Mouse (Mus musculus): ENCODE measurements around the gene Stpg4. TPM values are rescaled to one million over a fixed set of nuclear protein-coding genes. Genes with fewer than 3 reads are reported as not detected.

Gene Stpg4
- polyA plus RNA-seq, 1 experiment from 2014 or later, result 0.27 TPM

GRCm38 (mm10) chr17:87365268-87365667 lies 62.3 kb downstream of the Stpg4 start:
- Histone ChIP-seq H3K4me2 (no peak overlapping the region), H3K9me3 (no peaks in the 10 kb centered on the region), H3K36me3 (no peaks in the 10 kb centered on the region), H3K27ac (replicated peaks) (no peak overlapping the region), H3K4me1 (peaks cover 48% of the 10 kb centered on the region), H3K27me3 (replicated peaks) (no peaks in the 10 kb centered on the region), H3K4me3 (no peak overlapping the region), H3K9ac (no peak overlapping the region)
- WGBS, result 45% methylated on average over 8 of the region's 8 CpGs
- no peak for ATAC-seq (ENCODE audit: extremely low read depth, insufficient number of reproducible peaks, low FRiP score, low TSS enrichment)

GRCm38 (mm10) chr17:87364108-87364507 lies 63.4 kb downstream of the Stpg4 start:
- Histone ChIP-seq H3K9me3 (no peaks in the 10 kb centered on the region), H3K27ac (replicated peaks) (no peak overlapping the region), H3K27me3 (replicated peaks) (no peaks in the 10 kb centered on the region), H3K36me3 (no peaks in the 10 kb centered on the region), H3K9ac (no peak overlapping the region), H3K4me1 (peaks cover 40% of the 10 kb centered on the region), H3K4me3 (no peak overlapping the region), H3K4me2 (no peak overlapping the region)
- 82% methylated on average over 15 of the region's 15 CpGs for WGBS
- no peak for ATAC-seq (ENCODE audit: extremely low read depth, insufficient number of reproducible peaks, low FRiP score, low TSS enrichment)

GRCm38 (mm10) chr17:87361132-87361531 lies 66.4 kb downstream of the Stpg4 start:
- Histone ChIP-seq H3K4me3 (no peak overlapping the region), H3K27ac (replicated peaks) (no peak overlapping the region), H3K9me3 (no peaks in the 10 kb centered on the region), H3K36me3 (no peaks in the 10 kb centered on the region), H3K27me3 (replicated peaks) (no peaks in the 10 kb centered on the region), H3K9ac (no peak overlapping the region), H3K4me2 (no peak overlapping the region), H3K4me1 (peaks cover 11% of the 10 kb centered on the region)
- 49% methylated on average over 3 of the region's 3 CpGs for WGBS
- ATAC-seq (ENCODE audit: extremely low read depth, insufficient number of reproducible peaks, low FRiP score, low TSS enrichment), result no peak

GRCm38 (mm10) chr17:87357506-87357905 lies 70.0 kb downstream of the Stpg4 start:
- no peak for ATAC-seq (ENCODE audit: extremely low read depth, insufficient number of reproducible peaks, low FRiP score, low TSS enrichment)
- no peaks in the 10 kb centered on the region for H3K36me3 ChIP-seq
- no peak overlapping the region for H3K4me3 ChIP-seq
- no peak overlapping the region for H3K27ac ChIP-seq (replicated peaks)
- no peak overlapping the region for H3K9ac ChIP-seq
- WGBS, result 80% methylated on average over 9 of the region's 9 CpGs
- H3K4me1 ChIP-seq, result peaks cover 13% of the 10 kb centered on the region
- H3K27me3 ChIP-seq (replicated peaks), result no peaks in the 10 kb centered on the region
- no peak overlapping the region for H3K4me2 ChIP-seq
- H3K9me3 ChIP-seq, result no peaks in the 10 kb centered on the region

GRCm38 (mm10) chr17:87356261-87356660 lies 71.3 kb downstream of the Stpg4 start:
- H3K4me2 ChIP-seq, result no peak overlapping the region
- H3K27ac ChIP-seq (replicated peaks), result no peak overlapping the region
- ATAC-seq (ENCODE audit: extremely low read depth, insufficient number of reproducible peaks, low FRiP score, low TSS enrichment), result no peak
- 85% methylated on average over 5 of the region's 5 CpGs for whole genome bisulfite sequencing
- no peak overlapping the region for H3K9ac ChIP-seq
- peaks cover 26% of the 10 kb centered on the region for H3K4me1 ChIP-seq
- no peak overlapping the region for H3K4me3 ChIP-seq
- no peaks in the 10 kb centered on the region for H3K27me3 ChIP-seq (replicated peaks)
- H3K36me3 ChIP-seq, result no peaks in the 10 kb centered on the region
- no peaks in the 10 kb centered on the region for H3K9me3 ChIP-seq

GRCm38 (mm10) chr17:87355456-87355855 lies 72.1 kb downstream of the Stpg4 start:
- no peak overlapping the region for H3K9ac ChIP-seq
- H3K27me3 ChIP-seq (replicated peaks), result no peaks in the 10 kb centered on the region
- no peak overlapping the region for H3K4me2 ChIP-seq
- no peak overlapping the region for H3K27ac ChIP-seq (replicated peaks)
- H3K9me3 ChIP-seq, result no peaks in the 10 kb centered on the region
- H3K4me1 ChIP-seq, result peaks cover 34% of the 10 kb centered on the region
- ATAC-seq (ENCODE audit: extremely low read depth, insufficient number of reproducible peaks, low FRiP score, low TSS enrichment), result no peak
- WGBS, result 26% methylated on average over 8 of the region's 8 CpGs
- H3K36me3 ChIP-seq, result no peaks in the 10 kb centered on the region
- H3K4me3 ChIP-seq, result no peak overlapping the region

GRCm38 (mm10) chr17:87353745-87354320 lies 73.7 kb downstream of the Stpg4 start:
- Histone ChIP-seq H3K9me3 (no peaks in the 10 kb centered on the region), H3K36me3 (no peaks in the 10 kb centered on the region), H3K4me3 (no peak overlapping the region), H3K27me3 (replicated peaks) (no peaks in the 10 kb centered on the region), H3K4me2 (no peak overlapping the region), H3K9ac (no peak overlapping the region), H3K4me1 (peaks cover 43% of the 10 kb centered on the region), H3K27ac (replicated peaks) (no peak overlapping the region)
- WGBS, result 81% methylated on average over 8 of the region's 8 CpGs
- ATAC-seq (ENCODE audit: extremely low read depth, insufficient number of reproducible peaks, low FRiP score, low TSS enrichment), result no peak

- Histone ChIP-seq H3K27me3 (replicated peaks) (no peaks in the 10 kb centered on the region), H3K9ac (no peak overlapping the region), H3K36me3 (no peaks in the 10 kb centered on the region), H3K4me1 (peaks cover 50% of the 10 kb centered on the region), H3K4me2 (no peak overlapping the region), H3K4me3 (no peak overlapping the region), H3K27ac (replicated peaks) (no peak overlapping the region), H3K9me3 (no peaks in the 10 kb centered on the region)
- no peak for ATAC-seq (ENCODE audit: extremely low read depth, insufficient number of reproducible peaks, low FRiP score, low TSS enrichment)
- 47% methylated on average over 1 of the region's 1 CpGs for WGBS
These were observed 74.7 kb downstream of the Stpg4 start for GRCm38 (mm10) chr17:87352898-87353225.

- WGBS, result 49% methylated on average over 16 of the region's 16 CpGs
- Histone ChIP-seq H3K27ac (replicated peaks) (peak overlapping the region; percentile 85), H3K4me2 (peak overlapping the region; percentile 55)
These were observed 75.2 kb downstream of the Stpg4 start for GRCm38 (mm10) chr17:87352106-87352897.

GRCm38 (mm10) chr17:87351241-87352105 lies 76.1 kb downstream of the Stpg4 start:
- H3K36me3 ChIP-seq, result no peaks in the 10 kb centered on the region
- peak overlapping the region; percentile 55 for H3K4me2 ChIP-seq
- H3K27me3 ChIP-seq (replicated peaks), result no peaks in the 10 kb centered on the region
- peak overlapping the region; percentile 63 for H3K9ac ChIP-seq
- peaks cover 50% of the 10 kb centered on the region for H3K4me1 ChIP-seq
- no peak overlapping the region for H3K4me3 ChIP-seq
- WGBS, result 14% methylated on average over 20 of the region's 20 CpGs
- peak overlapping the region; percentile 85 for H3K27ac ChIP-seq (replicated peaks)
- ATAC-seq (ENCODE audit: extremely low read depth, insufficient number of reproducible peaks, low FRiP score, low TSS enrichment), result no peak
- no peaks in the 10 kb centered on the region for H3K9me3 ChIP-seq

More at GRCm38 (mm10) chr17:87352106-87352897, 75.2 kb downstream of the Stpg4 start:
- peak overlapping the region; percentile 63 for H3K9ac ChIP-seq
- no peaks in the 10 kb centered on the region for H3K36me3 ChIP-seq
- no peaks in the 10 kb centered on the region for H3K27me3 ChIP-seq (replicated peaks)
- H3K9me3 ChIP-seq, result no peaks in the 10 kb centered on the region
- peaks cover 50% of the 10 kb centered on the region for H3K4me1 ChIP-seq
- no peak for ATAC-seq (ENCODE audit: extremely low read depth, insufficient number of reproducible peaks, low FRiP score, low TSS enrichment)
- H3K4me3 ChIP-seq, result no peak overlapping the region

GRCm38 (mm10) chr17:87350471-87351240 lies 76.9 kb downstream of the Stpg4 start:
- Histone ChIP-seq H3K27ac (replicated peaks) (peak overlapping the region; percentile 85), H3K27me3 (replicated peaks) (no peaks in the 10 kb centered on the region), H3K4me3 (no peak overlapping the region), H3K36me3 (no peaks in the 10 kb centered on the region), H3K4me2 (peak overlapping the region; percentile 55), H3K9me3 (no peaks in the 10 kb centered on the region), H3K4me1 (peaks cover 45% of the 10 kb centered on the region), H3K9ac (no peak overlapping the region)
- WGBS, result 35% methylated on average over 13 of the region's 13 CpGs
- peak; percentile 18; the same call in 1 of the 2 replicates for ATAC-seq (ENCODE audit: extremely low read depth, insufficient number of reproducible peaks, low FRiP score, low TSS enrichment)
